Mouse (Mus musculus): ENCODE results near the gene Tepsin. TPM values are rescaled to one million over a fixed set of nuclear protein-coding genes. Genes with fewer than 3 reads are reported as not detected.

Gene Tepsin
- polyA plus RNA-seq, 1 experiment from 2014 or later, result 25.3 TPM

- H3K36me3 ChIP-seq, result no peaks in the 10 kb centered on the region
- H3K9me3 ChIP-seq, result no peaks in the 10 kb centered on the region
- H3K27ac ChIP-seq, result no peak overlapping the region
- DNase-seq (ENCODE audit: low spot score), result no peak
- H3K4me3 ChIP-seq, result no peak overlapping the region
- WGBS, result 77% methylated on average over 8 of the region's 8 CpGs
- H3K4me1 ChIP-seq (replicated peaks), result peaks cover 65% of the 10 kb centered on the region
- peaks cover 75% of the 10 kb centered on the region for H3K27me3 ChIP-seq (ENCODE audit: insufficient read depth, poor library complexity, severe bottlenecking)
These were observed 49.5 kb downstream of the Tepsin start for GRCm38 (mm10) chr11:120049067-120049466.

GRCm38 (mm10) chr11:120048252-120048556, 50.3 kb downstream of the Tepsin start:
- Histone ChIP-seq H3K36me3 (no peaks in the 10 kb centered on the region), H3K4me3 (peak overlapping the region; percentile 70), H3K4me1 (replicated peaks) (peaks cover 66% of the 10 kb centered on the region), H3K27ac (peak overlapping the region; percentile 87), H3K27me3 (ENCODE audit: insufficient read depth, poor library complexity, severe bottlenecking) (peaks cover 76% of the 10 kb centered on the region), H3K9me3 (no peaks in the 10 kb centered on the region)
- DNase-seq (ENCODE audit: low spot score), result peak; percentile 55
- 2% methylated on average over 23 of the region's 23 CpGs for WGBS

- Histone ChIP-seq H3K27me3 (ENCODE audit: insufficient read depth, poor library complexity, severe bottlenecking) (peaks cover 76% of the 10 kb centered on the region), H3K9me3 (no peaks in the 10 kb centered on the region), H3K27ac (peak overlapping the region; percentile 87), H3K4me3 (peak overlapping the region; percentile 70), H3K36me3 (no peaks in the 10 kb centered on the region), H3K4me1 (replicated peaks) (peaks cover 66% of the 10 kb centered on the region)
- no peak for DNase-seq (ENCODE audit: low spot score)
- 5% methylated on average over 23 of the region's 23 CpGs for WGBS
These were observed 50.8 kb downstream of the Tepsin start for GRCm38 (mm10) chr11:120047531-120048251.

- DNase-seq (ENCODE audit: low spot score), result peak; percentile 57
- Histone ChIP-seq H3K9me3 (no peaks in the 10 kb centered on the region), H3K27me3 (ENCODE audit: insufficient read depth, poor library complexity, severe bottlenecking) (peaks cover 76% of the 10 kb centered on the region), H3K27ac (peak within 1 kb of the TSS; percentile 87), H3K36me3 (no peaks in the 10 kb centered on the region), H3K4me1 (replicated peaks) (peaks cover 68% of the 10 kb centered on the region), H3K4me3 (peak within 1 kb of the TSS; percentile 70)
- under 1% methylated on average over 63 of the region's 63 CpGs for WGBS
These were observed 51.9 kb downstream of the Tepsin start, which contains the start of gene Aatk for GRCm38 (mm10) chr11:120046553-120047191. TSS of gene Aatk (minus strand) at chr11:120047167.

GRCm38 (mm10) chr11:120045839-120046552, 52.5 kb downstream of the Tepsin start:
- Histone ChIP-seq H3K36me3 (no peaks in the 10 kb centered on the region), H3K4me3 (peak overlapping the region; percentile 70), H3K27ac (peak overlapping the region; percentile 87), H3K27me3 (ENCODE audit: insufficient read depth, poor library complexity, severe bottlenecking) (peaks cover 70% of the 10 kb centered on the region), H3K4me1 (replicated peaks) (peaks cover 68% of the 10 kb centered on the region), H3K9me3 (no peaks in the 10 kb centered on the region)
- 47% methylated on average over 11 of the region's 11 CpGs for WGBS
- no peak for DNase-seq (ENCODE audit: low spot score)

- Histone ChIP-seq H3K27ac (no peak overlapping the region), H3K27me3 (ENCODE audit: insufficient read depth, poor library complexity, severe bottlenecking) (peaks cover 64% of the 10 kb centered on the region), H3K4me1 (replicated peaks) (peaks cover 66% of the 10 kb centered on the region), H3K36me3 (no peaks in the 10 kb centered on the region), H3K4me3 (peak overlapping the region; percentile 70; the same call in 1 of the 2 replicates), H3K9me3 (no peaks in the 10 kb centered on the region)
- DNase-seq (ENCODE audit: low spot score), result no peak
- 56% methylated on average over 4 of the region's 4 CpGs for WGBS
These were observed 53.2 kb downstream of the Tepsin start for GRCm38 (mm10) chr11:120045341-120045740.

- WGBS, result 78% methylated on average over 7 of the region's 7 CpGs
- DNase-seq (ENCODE audit: low spot score), result no peak
- H3K4me1 ChIP-seq (replicated peaks), result peaks cover 54% of the 10 kb centered on the region
- H3K9me3 ChIP-seq, result no peaks in the 10 kb centered on the region
- no peaks in the 10 kb centered on the region for H3K36me3 ChIP-seq
- peaks cover 33% of the 10 kb centered on the region for H3K27me3 ChIP-seq (ENCODE audit: insufficient read depth, poor library complexity, severe bottlenecking)
- H3K4me3 ChIP-seq, result no peak overlapping the region
- H3K27ac ChIP-seq, result peak overlapping the region; percentile 71
These were observed 56.2 kb downstream of the Tepsin start for GRCm38 (mm10) chr11:120042141-120042838.

GRCm38 (mm10) chr11:120041191-120042123, 57.1 kb downstream of the Tepsin start:
- peak overlapping the region; percentile 71 for H3K27ac ChIP-seq
- no peak for DNase-seq (ENCODE audit: low spot score)

More at GRCm38 (mm10) chr11:120041191-120042123, 57.1 kb downstream of the Tepsin start:
- 68% methylated on average over 13 of the region's 13 CpGs for WGBS
- H3K27me3 ChIP-seq (ENCODE audit: insufficient read depth, poor library complexity, severe bottlenecking), result peaks cover 25% of the 10 kb centered on the region
- H3K4me3 ChIP-seq, result peak overlapping the region; percentile 4; the same call in 1 of the 2 replicates
- H3K4me1 ChIP-seq (replicated peaks), result peaks cover 46% of the 10 kb centered on the region
- no peaks in the 10 kb centered on the region for H3K36me3 ChIP-seq
- no peaks in the 10 kb centered on the region for H3K9me3 ChIP-seq

Other genes with a start within 250 kb of the Tepsin start
- 112 and 114 TPM in 2 replicates for gene Chmp6, start 185.3 kb downstream of the Tepsin start, polyA plus RNA-seq (2016; fragmentation: Nextera tagmentation; extraction: Ambion mirVana)
- 9.8 and 11.0 TPM in 2 replicates for gene Baiap2, start 156.0 kb downstream of the Tepsin start, polyA plus RNA-seq (2016; fragmentation: Nextera tagmentation; extraction: Ambion mirVana)
- gene Aatk, start 51.6 kb downstream of the Tepsin start, polyA plus RNA-seq (2016; fragmentation: Nextera tagmentation; extraction: Ambion mirVana), result 1.6 and 3.2 TPM in 2 replicates
- 39.6 and 45.4 TPM in 2 replicates for gene Cep131, start 11.9 kb downstream of the Tepsin start, polyA plus RNA-seq (2016; fragmentation: Nextera tagmentation; extraction: Ambion mirVana)
- gene Ndufaf8, start 197 bp upstream of the Tepsin start, polyA plus RNA-seq (2016; fragmentation: Nextera tagmentation; extraction: Ambion mirVana), result 86.4 and 92.2 TPM in 2 replicates
- 99.1 and 114 TPM in 2 replicates for gene Slc38a10, start 52.6 kb upstream of the Tepsin start, polyA plus RNA-seq (2016; fragmentation: Nextera tagmentation; extraction: Ambion mirVana)
- 17.0 and 18.8 TPM in 2 replicates for gene Bahcc1, start 134.2 kb upstream of the Tepsin start, polyA plus RNA-seq (2016; fragmentation: Nextera tagmentation; extraction: Ambion mirVana)
- gene Actg1, start 249.8 kb upstream of the Tepsin start, polyA plus RNA-seq (2016; fragmentation: Nextera tagmentation; extraction: Ambion mirVana), result 3,119 and 3,536 TPM in 2 replicates

All from hindbrain, embryonic 10.5 days (tissue).